Mouse (Mus musculus): ENCODE results near the gene Gm20696.

Gene Gm20696

GRCm38 (mm10) chr6:99263061-99263885, 403.3 kb downstream of the Gm20696 start:
- DNase-seq (ENCODE audit: low spot score in 2 of 2) = no peak

DNA sequence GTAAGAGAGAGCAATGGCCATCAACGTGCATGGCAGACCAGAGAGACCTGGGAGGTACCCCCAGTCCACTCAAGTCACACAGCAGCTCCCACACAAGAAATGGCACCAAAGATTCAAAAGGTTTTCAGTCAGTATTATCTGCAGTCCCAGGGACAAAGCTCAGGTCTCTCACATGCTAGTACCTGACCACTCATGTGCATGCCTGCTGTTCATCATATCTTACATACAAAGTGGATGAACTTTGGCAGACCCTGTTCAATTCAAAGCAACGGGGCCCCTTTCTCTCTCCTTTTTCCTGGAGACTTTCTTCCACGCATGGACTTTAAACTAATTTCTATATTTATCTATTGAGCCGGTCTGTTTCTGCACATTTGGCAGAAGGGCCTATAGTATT, 404.9 kb downstream of the Gm20696 start:
- DNase-seq (ENCODE audit: low spot score in 2 of 2) = no peak

GRCm38 (mm10) chr6:99260941-99261736, 405.5 kb downstream of the Gm20696 start:
- DNase-seq (ENCODE audit: low spot score in 2 of 2) = no peak

DNA sequence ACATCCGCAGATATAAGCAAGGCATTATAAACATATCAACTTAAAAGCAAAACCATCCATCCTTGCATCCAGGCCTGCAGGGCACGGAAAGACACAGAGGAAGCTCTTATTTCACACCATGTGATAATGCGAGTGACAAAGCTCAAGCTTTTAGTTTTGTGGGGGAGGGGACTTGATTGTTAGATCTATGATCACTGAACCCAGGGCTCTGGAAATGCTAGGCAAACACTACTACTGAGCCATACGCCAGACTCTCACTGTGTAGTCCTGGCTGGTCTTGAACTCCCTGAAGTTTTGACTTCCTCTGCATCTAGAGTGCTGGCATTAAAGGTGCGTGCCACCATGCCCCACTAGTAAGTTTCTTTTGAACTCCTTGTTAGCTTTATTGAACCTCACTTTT, 408.3 kb downstream of the Gm20696 start:
- DNase-seq (ENCODE audit: low spot score in 2 of 2) = no peak

DNA sequence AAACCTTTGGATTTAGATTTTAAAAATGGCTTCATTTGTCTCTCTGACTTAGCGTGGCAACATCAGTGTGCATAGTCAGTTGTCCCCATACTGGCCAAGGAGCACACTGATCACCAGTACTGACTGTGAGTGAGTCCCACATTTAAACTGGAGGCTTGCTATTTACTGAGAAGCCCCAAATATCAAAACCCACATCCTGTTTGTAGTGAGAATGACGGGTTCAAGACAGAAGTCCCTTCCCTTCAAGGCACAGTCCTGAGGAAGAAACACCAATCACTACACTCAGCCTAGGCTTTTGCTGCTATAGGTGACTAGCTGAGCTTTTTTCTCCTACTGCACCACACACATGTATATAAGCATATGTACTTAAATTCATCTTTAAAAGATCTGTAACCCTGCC, 408.9 kb downstream of the Gm20696 start:
- DNase-seq (ENCODE audit: low spot score in 2 of 2) = no peak

GRCm38 (mm10) chr6:99253331-99253730, 413.3 kb downstream of the Gm20696 start:
- DNase-seq (ENCODE audit: low spot score in 2 of 2) = no peak

GRCm38 (mm10) chr6:99252816-99253215, 413.8 kb downstream of the Gm20696 start:
- DNase-seq (ENCODE audit: low spot score in 2 of 2) = no peak

DNA sequence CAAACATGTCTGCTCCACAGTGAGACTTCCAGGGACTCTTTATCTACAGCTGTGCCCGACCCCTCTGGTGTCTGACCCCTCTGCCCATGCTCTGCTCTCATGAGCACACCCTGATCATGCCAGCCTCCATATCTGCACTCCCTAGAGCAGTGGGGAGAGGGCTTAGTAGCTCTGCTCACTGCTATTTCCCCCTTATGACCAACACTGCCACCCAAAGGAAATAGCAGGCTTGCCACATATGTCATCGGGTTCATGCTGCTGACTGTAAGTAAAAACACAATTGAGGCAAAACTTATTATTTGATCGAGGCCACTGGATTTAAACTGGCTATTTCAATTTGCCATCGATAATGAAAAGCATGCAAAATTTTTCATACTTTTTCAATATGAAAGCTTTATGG, 414.7 kb downstream of the Gm20696 start:
- no peak for DNase-seq (ENCODE audit: low spot score in 2 of 2)

GRCm38 (mm10) chr6:99251222-99251621, 415.4 kb downstream of the Gm20696 start:
- DNase-seq (ENCODE audit: low spot score in 2 of 2) = no peak

- DNase-seq (ENCODE audit: low spot score in 2 of 2) = no peak
Measured at GRCm38 (mm10) chr6:99249496-99250030, 417.0 kb downstream of the Gm20696 start.

GRCm38 (mm10) chr6:99248396-99248795, 418.2 kb downstream of the Gm20696 start:
- DNase-seq (ENCODE audit: low spot score in 2 of 2) = no peak

- no peak for DNase-seq (ENCODE audit: low spot score in 2 of 2)
Measured at GRCm38 (mm10) chr6:99241625-99242395, 424.8 kb downstream of the Gm20696 start.

- DNase-seq (ENCODE audit: low spot score in 2 of 2) = no peak
Measured at GRCm38 (mm10) chr6:99240764-99241163, 425.8 kb downstream of the Gm20696 start.

GRCm38 (mm10) chr6:99235588-99235987, 431.0 kb downstream of the Gm20696 start:
- peak in 1 of 2 experiments; percentile 7 for DNase-seq (ENCODE audit: low spot score in 2 of 2)

DNA sequence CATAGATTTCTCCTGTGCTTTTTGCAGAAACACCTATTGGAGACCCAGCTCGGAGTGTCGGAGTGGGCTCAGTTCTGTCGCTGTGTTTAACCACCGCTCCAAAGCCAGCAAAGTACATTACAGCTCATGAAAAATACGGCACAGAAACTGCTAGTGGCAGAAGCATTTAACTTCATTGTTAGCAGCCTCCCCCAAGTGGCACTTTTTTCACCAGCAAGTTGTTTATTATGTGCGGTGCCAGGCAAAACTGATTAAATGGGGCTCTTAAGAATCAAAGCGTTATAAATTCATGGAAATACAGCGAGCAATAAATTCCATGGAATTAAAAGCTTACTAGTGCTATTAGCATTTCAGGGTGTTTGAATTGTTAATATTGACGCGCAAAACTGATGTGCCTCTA, 433.2 kb downstream of the Gm20696 start:
- DNase-seq (ENCODE audit: low spot score in 2 of 2) = no peak

- DNase-seq (ENCODE audit: low spot score in 2 of 2) = no peak
Measured at GRCm38 (mm10) chr6:99228336-99228870, 438.2 kb downstream of the Gm20696 start.

GRCm38 (mm10) chr6:99221147-99221546, 445.4 kb downstream of the Gm20696 start:
- DNase-seq (ENCODE audit: low spot score in 2 of 2) = no peak

DNA sequence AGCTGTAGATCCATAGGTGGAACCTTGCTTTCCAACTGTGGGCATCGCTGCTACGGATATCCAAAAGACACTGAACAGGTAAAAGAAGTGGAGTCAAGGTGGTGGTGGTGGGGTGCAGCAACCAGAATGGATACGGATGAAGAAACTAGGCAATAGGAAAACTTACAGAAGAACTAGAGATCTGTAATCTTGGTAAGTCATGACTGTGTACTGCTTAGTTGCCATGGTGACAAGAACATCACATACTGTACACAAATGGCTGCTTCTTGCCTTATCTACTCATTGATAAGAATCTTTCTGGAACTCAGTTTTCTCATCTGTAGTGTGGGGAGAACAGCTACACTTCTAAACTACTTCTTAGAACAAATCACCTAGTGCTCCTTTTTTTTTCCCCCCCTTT, 446.1 kb downstream of the Gm20696 start:
- DNase-seq (ENCODE audit: low spot score in 2 of 2) = no peak

GRCm38 (mm10) chr6:99217846-99218245, 448.8 kb downstream of the Gm20696 start:
- no peak for DNase-seq (ENCODE audit: low spot score in 2 of 2)

DNA sequence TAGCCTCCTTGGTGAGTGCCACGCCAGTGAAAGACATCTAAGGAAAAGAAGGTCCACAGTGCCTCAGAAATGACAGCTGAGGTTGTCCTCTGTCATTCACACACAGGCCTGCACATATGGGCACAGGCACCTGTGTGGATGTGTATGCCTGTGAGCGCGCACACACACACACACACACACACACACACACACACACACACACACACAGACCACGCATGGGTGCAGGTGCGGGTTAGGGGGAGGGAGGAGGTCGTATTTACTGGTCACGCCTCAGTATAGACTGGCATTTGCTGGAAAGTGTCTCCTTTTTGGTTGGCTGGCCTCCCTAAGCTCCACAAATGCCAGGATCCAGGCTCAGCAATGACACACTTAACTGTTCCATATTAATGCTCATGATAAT, 449.4 kb downstream of the Gm20696 start:
- DNase-seq (ENCODE audit: low spot score in 2 of 2) = no peak

GRCm38 (mm10) chr6:99212461-99212860, 454.1 kb downstream of the Gm20696 start:
- DNase-seq (ENCODE audit: low spot score in 2 of 2) = no peak
